Comparison of ENCODE assay signal across 23 mouse cellular contexts in the genomic region with DNA sequence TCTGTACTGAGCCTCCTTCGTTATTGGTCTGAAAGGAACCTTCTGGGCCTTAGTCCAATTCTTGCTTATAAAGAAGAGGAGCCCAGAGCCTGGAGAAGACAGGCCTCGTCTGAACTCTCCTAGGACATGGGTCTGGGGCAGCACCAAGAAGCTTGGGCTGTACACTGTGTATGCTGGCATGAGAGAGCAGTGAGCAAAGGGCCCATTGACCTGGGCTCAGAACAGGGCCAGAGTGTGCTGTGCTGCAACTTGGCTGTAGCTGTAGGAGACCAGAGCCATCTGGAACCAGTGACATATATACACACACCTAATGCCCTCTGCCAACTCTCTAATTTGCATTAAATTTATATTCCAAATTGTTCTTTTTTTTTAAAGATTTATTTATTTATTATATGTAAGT.
DNase-seq lines count a peak whose midpoint lies in the region; ATAC-seq and TF ChIP-seq lines count a peak whose summit lies in the region.
"Had no signal": no experiment of that assay in that cellular context is flagged by ENCODE, and none has a peak within 500 bp of the region (broad histone marks: within the 10 kb centered on the region; RNA-seq: fewer than 3 reads in every experiment).

No protein-coding gene starts in this region.

- H3K27me3 ChIP-seq in forebrain, embryonic 15.5 days: no peaks in the 10 kb centered on the region
- H3K27me3 ChIP-seq in forebrain, embryonic 16.5 days (replicated peaks; ENCODE audit: control insufficient read depth, insufficient read depth, low read length): no peaks in the 10 kb centered on the region
- no peaks in the 10 kb centered on the region for H3K27me3 ChIP-seq in hindbrain, embryonic 15.5 days
- H3K27me3 ChIP-seq in hindbrain, embryonic 13.5 days: no peaks in the 10 kb centered on the region
- H3K27me3 ChIP-seq in lung, embryonic 16.5 days (ENCODE audit: control insufficient read depth, insufficient read depth, low read depth, low read length): no peaks in the 10 kb centered on the region
- H3K27me3 ChIP-seq: liver, embryonic 15.5 days had no signal

- DNase-seq in lung, postnatal 25 days (ENCODE audit: low spot score): no peak
- DNase-seq in adipocyte (ENCODE audit: low spot score): peak; percentile 36
- DNase-seq in left cerebral cortex, adult 2 months (ENCODE audit: extremely low spot score in 1 of 2, low spot score in 2 of 2): no peak
- DNase-seq: adrenal gland, adult 8-10 months; B cell, adult 2 months; gastrocnemius, postnatal 14 days; kidney, adult 8-10 months; kidney, postnatal 10 days; layer of hippocampus, adult 9-11 months; liver; lung, postnatal 14 days; thymus, postnatal 14 days had no signal

- no peaks in the 10 kb centered on the region for H3K9me3 ChIP-seq in forebrain, embryonic 15.5 days
- no peaks in the 10 kb centered on the region for H3K9me3 ChIP-seq in forebrain, embryonic 16.5 days (ENCODE audit: control insufficient read depth, low read length)
- H3K9me3 ChIP-seq in hindbrain, embryonic 15.5 days: no peaks in the 10 kb centered on the region
- no peaks in the 10 kb centered on the region for H3K9me3 ChIP-seq in hindbrain, embryonic 13.5 days
- no peaks in the 10 kb centered on the region for H3K9me3 ChIP-seq in lung, embryonic 16.5 days (ENCODE audit: control insufficient read depth, low read length)
- H3K9me3 ChIP-seq: heart, embryonic 10.5 days; liver, embryonic 15.5 days had no signal

- no peak overlapping the region for H3K4me3 ChIP-seq in forebrain, embryonic 15.5 days
- H3K4me3 ChIP-seq in forebrain, embryonic 16.5 days (replicated peaks; ENCODE audit: low read length): no peak overlapping the region
- H3K4me3 ChIP-seq in hindbrain, embryonic 15.5 days: no peak overlapping the region
- H3K4me3 ChIP-seq in hindbrain, embryonic 13.5 days: no peak overlapping the region
- no peak overlapping the region for H3K4me3 ChIP-seq in lung, embryonic 16.5 days (ENCODE audit: low read length)
- H3K4me3 ChIP-seq in left cerebral cortex, adult 2 months: no peak overlapping the region
- H3K4me3 ChIP-seq: heart, embryonic 10.5 days; liver, embryonic 15.5 days had no signal

- 22% methylated on average over 2 of the region's 2 CpGs for WGBS in forebrain, embryonic 15.5 days
- WGBS in forebrain, embryonic 16.5 days: 33% methylated on average over 2 of the region's 2 CpGs
- 65% methylated on average over 2 of the region's 2 CpGs for WGBS in hindbrain, embryonic 15.5 days
- 82% methylated on average over 2 of the region's 2 CpGs for WGBS in hindbrain, embryonic 13.5 days
- 49% methylated on average over 2 of the region's 2 CpGs for WGBS in lung, embryonic 16.5 days

- no peaks in the 10 kb centered on the region for H3K36me3 ChIP-seq in forebrain, embryonic 15.5 days
- no peaks in the 10 kb centered on the region for H3K36me3 ChIP-seq in forebrain, embryonic 16.5 days (ENCODE audit: control insufficient read depth, insufficient read depth)
- no peaks in the 10 kb centered on the region for H3K36me3 ChIP-seq in hindbrain, embryonic 15.5 days
- H3K36me3 ChIP-seq in hindbrain, embryonic 13.5 days: no peaks in the 10 kb centered on the region
- H3K36me3 ChIP-seq in lung, embryonic 16.5 days (ENCODE audit: control insufficient read depth, insufficient read depth, low read length): no peaks in the 10 kb centered on the region
- H3K36me3 ChIP-seq: heart, embryonic 10.5 days; liver, embryonic 15.5 days had no signal

- H3K4me1 ChIP-seq in forebrain, embryonic 15.5 days: peaks cover 9% of the 10 kb centered on the region; the same call in 1 of the 2 replicates
- peaks cover 2% of the 10 kb centered on the region; the same call in 1 of the 2 replicates for H3K4me1 ChIP-seq in forebrain, embryonic 16.5 days (replicated peaks; ENCODE audit: control insufficient read depth, insufficient read depth, low read length)
- peaks cover 6% of the 10 kb centered on the region for H3K4me1 ChIP-seq in hindbrain, embryonic 15.5 days (replicated peaks)
- H3K4me1 ChIP-seq in hindbrain, embryonic 13.5 days (replicated peaks): peaks cover 16% of the 10 kb centered on the region
- peaks cover 21% of the 10 kb centered on the region for H3K4me1 ChIP-seq in lung, embryonic 16.5 days (replicated peaks; ENCODE audit: control insufficient read depth, insufficient read depth, low read length)

- intact Hi-C loops in left cerebral cortex, adult 2 months (cut with DNase I): no loop called here

- no peak overlapping the region for H3K27ac ChIP-seq in forebrain, embryonic 15.5 days (replicated peaks)
- no peak overlapping the region for H3K27ac ChIP-seq in forebrain, embryonic 16.5 days (ENCODE audit: low read length)
- no peak overlapping the region for H3K27ac ChIP-seq in hindbrain, embryonic 15.5 days (replicated peaks)
- no peak overlapping the region for H3K27ac ChIP-seq in hindbrain, embryonic 13.5 days
- no peak overlapping the region; the same call in 1 of the 2 replicates for H3K27ac ChIP-seq in lung, embryonic 16.5 days (ENCODE audit: low read length)
- no peak overlapping the region for H3K27ac ChIP-seq in left cerebral cortex, adult 2 months
- H3K27ac ChIP-seq: heart, embryonic 10.5 days; liver, embryonic 15.5 days had no signal

- no peak overlapping the region for H3K4me2 ChIP-seq in forebrain, embryonic 15.5 days (replicated peaks)
- no peak overlapping the region for H3K4me2 ChIP-seq in forebrain, embryonic 16.5 days (ENCODE audit: low read length)
- H3K4me2 ChIP-seq in hindbrain, embryonic 15.5 days: no peak overlapping the region
- no peak overlapping the region for H3K4me2 ChIP-seq in hindbrain, embryonic 13.5 days
- no peak overlapping the region for H3K4me2 ChIP-seq in lung, embryonic 16.5 days (ENCODE audit: low read depth, low read length)
- H3K4me2 ChIP-seq: liver, embryonic 15.5 days; midbrain, embryonic 11.5 days had no signal

- peak; percentile 49; the same call in 1 of the 2 replicates for ATAC-seq in forebrain, embryonic 15.5 days (replicated peaks)
- no peak for ATAC-seq in forebrain, embryonic 16.5 days
- ATAC-seq in hindbrain, embryonic 15.5 days (ENCODE audit: low FRiP score, low read depth): peak; percentile 54; the same call in 1 of the 2 replicates
- ATAC-seq in hindbrain, embryonic 13.5 days (ENCODE audit: low FRiP score): no peak
- peak; percentile 52; the same call in 1 of the 2 replicates for ATAC-seq in lung, embryonic 16.5 days (ENCODE audit: low read depth)
- ATAC-seq: forebrain, embryonic 14.5 days; intestine, embryonic 16.5 days; midbrain, embryonic 16.5 days had no signal

- H3K9ac ChIP-seq in forebrain, embryonic 15.5 days (replicated peaks): no peak overlapping the region
- H3K9ac ChIP-seq in forebrain, embryonic 16.5 days (replicated peaks; ENCODE audit: low read depth, low read length): no peak overlapping the region
- H3K9ac ChIP-seq in hindbrain, embryonic 15.5 days: no peak overlapping the region
- no peak overlapping the region for H3K9ac ChIP-seq in hindbrain, embryonic 13.5 days
- H3K9ac ChIP-seq in lung, embryonic 16.5 days (ENCODE audit: low read length): no peak overlapping the region
- H3K9ac ChIP-seq: liver, embryonic 15.5 days had no signal

- TF ChIP-seq CTCF in left cerebral cortex, adult 2 months (IDR thresholded peaks at IDR 0.05): no peak

Comparison
In these comparisons a context has a peak if more than half of its experiments do, and no peak if none do; other contexts are left out.
1. ATAC-seq: peak in forebrain, embryonic 15.5 days (single experiment), hindbrain, embryonic 15.5 days (single experiment) and lung, embryonic 16.5 days (single experiment); none in forebrain, embryonic 16.5 days (single experiment) and hindbrain, embryonic 13.5 days (single experiment).